Mouse (Mus musculus) CH12.LX (cell line): ENCODE measurements around the gene Rbl2. TPM values are rescaled to one million over a fixed set of nuclear protein-coding genes. Genes with fewer than 3 reads are reported as not detected.

Experiments
- DNase-seq: peaks from one replicate; pipeline ENCODE4 v3.0.0-alpha.2; 2013; ENCODE audit errors: extremely low read depth
- H3K27ac ChIP-seq: 2 replicates; pipeline ENCODE4 v1.5.1; 2012; ENCODE audit warnings: low read depth, mild to moderate bottlenecking, control low read depth, moderate library complexity; ENCODE audit not compliant: insufficient read depth
- H3K27me3 ChIP-seq: replicated peaks from 2 replicates; pipeline ENCODE3; 2012; ENCODE audit warnings: inconsistent platforms
- H3K36me3 ChIP-seq, 2 experiments: replicated peaks in 1 of 2; 2 replicates each; pipeline versions ENCODE3 to v1.6.1; 2012; ENCODE audit warnings: inconsistent platforms in 1 of 2, low read length in 1 of 2, mild to moderate bottlenecking in 1 of 2, mixed read lengths in 1 of 2, moderate library complexity in 1 of 2; ENCODE audit not compliant: control insufficient read depth in 1 of 2, insufficient read depth in 1 of 2
- H3K4me1 ChIP-seq, 2 experiments: 2 replicates each; pipeline ENCODE4 v1.6.1; 2012; ENCODE audit warnings: inconsistent platforms in 1 of 2, moderate library complexity in 1 of 2; ENCODE audit not compliant: insufficient read depth in 2 of 2, control insufficient read depth in 1 of 2
- H3K4me2 ChIP-seq: 2 replicates; pipeline ENCODE4 v1.6.1; 2012; ENCODE audit warnings: low read depth, mild to moderate bottlenecking, control low read depth; ENCODE audit not compliant: poor library complexity, insufficient read depth, severe bottlenecking
- H3K4me3 ChIP-seq, 3 experiments: fragments of 150-350 bp in 1 of 3; sonication (generic) in 1 of 3; replicated peaks in 1 of 3; 2 replicates each; pipeline versions ENCODE3 to v1.5.1; 2011 to 2012; ENCODE audit warnings: low read depth in 2 of 3, low read length in 2 of 3, mild to moderate bottlenecking in 2 of 3, moderate library complexity in 2 of 3, control low read depth in 1 of 3, improper control_type of control experiment in 1 of 3, inconsistent platforms in 1 of 3, mixed read lengths in 1 of 3; ENCODE audit not compliant: poor library complexity in 1 of 3
- H3K79me2 ChIP-seq: replicated peaks from 2 replicates; pipeline ENCODE4 v1.6.1; 2012; ENCODE audit warnings: mild to moderate bottlenecking, moderate library complexity; ENCODE audit not compliant: control insufficient read depth, poor library complexity, insufficient read depth, severe bottlenecking; ENCODE audit errors: extremely low read depth
- H3K9ac ChIP-seq: 2 replicates; pipeline ENCODE4 v1.6.1; 2012; ENCODE audit warnings: low read depth, mild to moderate bottlenecking, control low read depth, moderate library complexity; ENCODE audit not compliant: insufficient read depth
- H3K9me3 ChIP-seq: replicated peaks from 2 replicates; pipeline ENCODE3; 2012; ENCODE audit warnings: low read length, inconsistent platforms, mixed read lengths
- BHLHE40 ChIP-seq: IDR thresholded peaks from 2 replicates; pipeline ENCODE4 v1.6.1; 2011; ENCODE audit warnings: mild to moderate bottlenecking, low read depth, low read length, improper control_type of control experiment
- CHD2 ChIP-seq: IDR thresholded peaks from 2 replicates; pipeline ENCODE4 v1.6.1; 2011; ENCODE audit warnings: low read length, improper control_type of control experiment
- CTCF ChIP-seq, 2 experiments: IDR thresholded peaks in 1 of 2; conservative IDR thresholded peaks in 1 of 2; 2 replicates each; pipeline ENCODE4 v1.5.1; 2011 to 2012; ENCODE audit warnings: low read depth in 2 of 2, low read length in 2 of 2, improper control_type of control experiment in 1 of 2, inconsistent platforms in 1 of 2, mild to moderate bottlenecking in 1 of 2, moderate library complexity in 1 of 2
- E2F4 ChIP-seq: IDR thresholded peaks from 2 replicates; pipeline ENCODE4 v1.6.1; 2011; ENCODE audit warnings: low read depth, low read length, improper control_type of control experiment; ENCODE audit not compliant: insufficient replicate concordance
- EP300 ChIP-seq: IDR thresholded peaks from 2 replicates; pipeline ENCODE4 v1.6.1; 2011; ENCODE audit warnings: low read length, improper control_type of control experiment
- ETS1 ChIP-seq: conservative IDR thresholded peaks from 2 replicates; pipeline ENCODE4 v1.6.1; 2012; ENCODE audit warnings: low read depth, mild to moderate bottlenecking, inconsistent platforms, low read length, improper control_type of control experiment, moderate library complexity
- GABPA ChIP-seq: IDR thresholded peaks from 2 replicates; pipeline ENCODE4 v1.6.1; 2012; ENCODE audit warnings: low read depth, low read length, improper control_type of control experiment, inconsistent platforms; ENCODE audit not compliant: insufficient replicate concordance
- IRF4 ChIP-seq: IDR thresholded peaks from 2 replicates; pipeline ENCODE4 v1.6.1; 2014; ENCODE audit warnings: low read depth, mild to moderate bottlenecking, inconsistent platforms, low read length, improper control_type of control experiment
- JUN ChIP-seq: IDR thresholded peaks from 2 replicates; pipeline ENCODE4 v1.6.1; 2011; ENCODE audit warnings: low read depth, mild to moderate bottlenecking, low read length, improper control_type of control experiment, moderate library complexity; ENCODE audit not compliant: insufficient read depth
- MAFK ChIP-seq: IDR thresholded peaks from 2 replicates; pipeline ENCODE4 v1.6.1; 2011; ENCODE audit warnings: low read length, improper control_type of control experiment; ENCODE audit not compliant: insufficient replicate concordance
- MAX ChIP-seq: IDR thresholded peaks from 2 replicates; pipeline ENCODE4 v1.6.1; 2011; ENCODE audit warnings: low read length, improper control_type of control experiment
- MAZ ChIP-seq: IDR thresholded peaks from 2 replicates; pipeline ENCODE4 v1.6.1; 2012; ENCODE audit warnings: low read depth, mild to moderate bottlenecking, inconsistent platforms, low read length, improper control_type of control experiment, moderate library complexity
- MEF2A ChIP-seq: IDR thresholded peaks from 2 replicates; pipeline ENCODE4 v1.6.1; 2014; ENCODE audit warnings: low read depth, mild to moderate bottlenecking, inconsistent platforms, low read length, improper control_type of control experiment, borderline replicate concordance
- PAX5 ChIP-seq: IDR thresholded peaks from 2 replicates; pipeline ENCODE4 v1.6.1; 2012; ENCODE audit warnings: low read length, inconsistent platforms, mixed read lengths
- RAD21 ChIP-seq: IDR thresholded peaks from 2 replicates; pipeline ENCODE4 v1.6.1; 2011; ENCODE audit warnings: low read depth, mild to moderate bottlenecking, low read length, improper control_type of control experiment, moderate library complexity
- RCOR1 ChIP-seq: conservative IDR thresholded peaks from 2 replicates; pipeline ENCODE4 v1.6.1; 2012; ENCODE audit warnings: low read depth, mild to moderate bottlenecking, inconsistent platforms, low read length, improper control_type of control experiment
- SIN3A ChIP-seq: IDR thresholded peaks from 2 replicates; pipeline ENCODE4 v1.6.1; 2012; ENCODE audit warnings: low read length, improper control_type of control experiment, inconsistent platforms
- TBP ChIP-seq: conservative IDR thresholded peaks from 2 replicates; pipeline ENCODE4 v1.6.1; 2011; ENCODE audit warnings: low read depth, low read length, improper control_type of control experiment
- UBTF ChIP-seq: IDR thresholded peaks from 2 replicates; pipeline ENCODE4 v1.6.1; 2012; ENCODE audit warnings: low read depth, mild to moderate bottlenecking, inconsistent platforms, low read length, improper control_type of control experiment, moderate library complexity
- USF1 ChIP-seq: IDR thresholded peaks from 2 replicates; pipeline ENCODE4 v1.6.1; 2014; ENCODE audit warnings: low read depth, mild to moderate bottlenecking, inconsistent platforms, low read length, improper control_type of control experiment
- USF2 ChIP-seq: conservative IDR thresholded peaks from 2 replicates; pipeline ENCODE4 v1.6.1; 2011; ENCODE audit warnings: low read depth, low read length, improper control_type of control experiment
- ZC3H11A ChIP-seq: IDR thresholded peaks from 2 replicates; pipeline ENCODE4 v1.6.1; 2012; ENCODE audit warnings: low read depth, mild to moderate bottlenecking, inconsistent platforms, low read length, improper control_type of control experiment
- ZNF384 ChIP-seq: IDR thresholded peaks from 2 replicates; pipeline ENCODE4 v1.6.1; 2012; ENCODE audit warnings: low read depth, low read length, improper control_type of control experiment, inconsistent platforms
- dilution Hi-C: fragments of 300-500 bp; cut with MboI; formaldehyde crosslinking; loops from 2 replicates; pipeline ENCODE4 v1.14.3; 2020; ENCODE audit warnings: low sequenced_read_pairs; ENCODE audit not compliant: extremely low pct_unique_long_range_greater_than_20kb, extremely low pct_ligation_motif_present
- in situ Hi-C: fragments of 300-500 bp; cut with MboI; formaldehyde crosslinking; loops from 3 replicates; pipeline ENCODE4 v1.14.3; 2019; ENCODE audit warnings: low sequenced_read_pairs, low pct_ligation_motif_present, low pct_unique_long_range_greater_than_20kb, mixed read lengths
- polyA plus RNA-seq: library from polyadenylated mRNA; unstranded; fragments of >175 nt; gene quantifications from 2 replicates; pipeline ENCODE4 v1.2.1, GENCODE M21; 2012; ENCODE audit warnings: low read depth; ENCODE audit not compliant: insufficient read length
- total RNA-seq, 2 experiments: library from RNA; depleted of rRNA; stranded (reverse); fragments of 300-350 nt in 1 of 2; fragments of >200 nt in 1 of 2; gene quantifications; 2 replicates each; pipeline ENCODE4 v1.2.3; 2012 to 2014

The Rbl2 gene
- total and polyA plus RNA-seq, 3 experiments = 19.0 to 21.9 (median 19.2) TPM

DNA sequence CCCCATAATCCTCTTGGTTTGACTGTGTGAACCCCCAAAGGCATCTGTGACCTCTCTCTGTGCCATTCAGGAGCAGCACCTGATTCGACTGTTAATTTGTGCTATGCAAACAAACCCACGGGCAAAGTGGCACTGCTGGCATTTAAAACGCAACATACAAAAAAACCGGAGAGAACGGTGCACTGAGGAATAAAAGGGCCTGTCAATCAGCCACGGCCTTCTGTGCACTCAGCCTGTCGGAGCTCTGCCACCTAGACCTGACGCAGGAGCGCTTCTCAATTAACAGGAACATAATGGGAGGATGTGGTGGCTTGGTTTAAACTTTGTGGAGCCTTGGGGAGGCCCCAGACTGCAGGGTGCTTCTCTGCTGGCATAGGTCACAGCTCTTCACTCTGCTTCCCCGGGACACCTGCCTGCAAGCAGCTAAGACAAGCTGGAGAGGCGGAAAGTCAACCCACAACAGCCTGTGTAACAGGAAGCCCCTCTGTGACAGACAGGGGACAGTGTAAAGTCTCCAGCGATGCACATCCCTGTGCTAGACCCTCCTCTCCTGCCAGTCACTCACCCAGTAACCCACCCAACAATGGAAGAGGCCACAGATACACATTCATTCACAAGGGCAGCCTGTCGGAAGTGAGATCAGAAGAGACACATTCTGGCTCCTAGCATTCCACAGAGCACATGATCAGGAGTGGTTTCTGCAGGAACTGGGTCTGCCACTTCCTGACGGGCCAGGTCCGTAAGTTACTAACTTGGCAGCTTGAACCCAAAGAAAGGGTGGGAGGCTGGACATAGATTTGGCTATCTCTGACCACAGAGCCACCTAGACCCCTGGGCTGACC lies 90.3 kb downstream of the Rbl2 start:
- no peak overlapping the region for H3K27ac ChIP-seq
- no peaks in the 10 kb centered on the region for H3K27me3 ChIP-seq
- H3K9me3 ChIP-seq = peaks cover 9% of the 10 kb centered on the region
- H3K4me3 ChIP-seq = no peak overlapping the region
- H3K36me3 ChIP-seq = no peaks in the 10 kb centered on the region
- dilution Hi-C loops = no loop called here
- no peak overlapping the region for H3K4me2 ChIP-seq
- H3K79me2 ChIP-seq = no peaks in the 10 kb centered on the region
- TF ChIP-seq USF2 (no peak), GABPA (no peak), IRF4 (no peak), USF1 (no peak), ETS1 (no peak), BHLHE40 (no peak), UBTF (no peak), ZNF384 (no peak)
- in situ Hi-C loops = no loop called here
- DNase-seq = peak; percentile 33
- H3K4me1 ChIP-seq = peaks cover 0 to 17% of the 10 kb centered on the region in 2 experiments; a peak in 2 of 4 replicates
- H3K9ac ChIP-seq = no peak overlapping the region

DNA sequence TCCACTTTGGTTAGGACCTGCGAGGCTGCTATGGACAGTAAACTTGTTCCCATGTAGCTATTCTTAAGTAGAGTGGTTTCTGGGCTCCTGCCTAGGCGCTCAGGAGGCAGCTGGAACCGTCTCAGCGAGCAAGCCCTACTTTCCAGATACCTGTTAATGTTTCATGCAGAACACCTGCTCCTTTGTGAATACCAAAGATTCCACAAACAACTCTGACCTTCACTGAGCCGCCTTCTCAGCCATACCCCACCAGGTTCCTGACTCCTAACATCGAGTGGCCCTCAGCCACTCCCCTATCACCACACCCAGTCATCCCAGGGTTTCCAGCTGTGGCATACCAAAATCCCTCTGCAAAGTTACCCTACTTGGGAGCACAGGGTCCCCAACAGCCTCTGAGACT lies 100.3 kb downstream of the Rbl2 start:
- Histone ChIP-seq H3K36me3 (no peaks in the 10 kb centered on the region), H3K27me3 (peaks cover 2% of the 10 kb centered on the region), H3K79me2 (no peaks in the 10 kb centered on the region), H3K27ac (no peak overlapping the region), H3K4me2 (no peak overlapping the region), H3K9me3 (no peaks in the 10 kb centered on the region), H3K9ac (no peak overlapping the region), H3K4me1 (peaks cover 0 to 2% of the 10 kb centered on the region in 2 experiments; a peak in 1 of 4 replicates), H3K4me3 (no peak overlapping the region)
- DNase-seq = no peak
- dilution Hi-C loops = no loop called here
- in situ Hi-C loops = no loop called here
- TF ChIP-seq RCOR1 (no peak), MAZ (no peak), PAX5 (no peak), RAD21 (no peak), EP300 (no peak), BHLHE40 (no peak), MAFK (no peak), USF1 (no peak), IRF4 (no peak), ZNF384 (no peak), ZC3H11A (no peak), TBP (no peak), MAX (no peak), MEF2A (no peak), CTCF (conservative IDR thresholded peaks at IDR 0.05 in 1 of 2, IDR thresholded peaks at IDR 0.05 in 1 of 2; ENCODE audit: low read depth in 2 of 2, low read length in 2 of 2) (no peak), E2F4 (no peak), SIN3A (no peak), USF2 (no peak), CHD2 (no peak), JUN (no peak)
